Mouse (Mus musculus) heart, adult 2 months (tissue): ENCODE measurements around the gene Mov10.
A peak's percentile ranks its signal among the peaks of the same experiment; 100 is the strongest.

Experiments used
- CTCF ChIP-seq: fragments of 200-600 bp; IDR thresholded peaks from 2 replicates; pipeline ENCODE4 v1.8.1; 2022; ENCODE audit warnings: antibody characterized with exemption, mild to moderate bottlenecking, moderate library complexity
- POLR2A ChIP-seq: fragments of 200-500 bp; IDR thresholded peaks from 2 replicates; pipeline ENCODE4 v1.6.1; 2011; ENCODE audit warnings: mild to moderate bottlenecking, low read depth, low read length, control low read depth; ENCODE audit not compliant: insufficient read depth

DNA sequence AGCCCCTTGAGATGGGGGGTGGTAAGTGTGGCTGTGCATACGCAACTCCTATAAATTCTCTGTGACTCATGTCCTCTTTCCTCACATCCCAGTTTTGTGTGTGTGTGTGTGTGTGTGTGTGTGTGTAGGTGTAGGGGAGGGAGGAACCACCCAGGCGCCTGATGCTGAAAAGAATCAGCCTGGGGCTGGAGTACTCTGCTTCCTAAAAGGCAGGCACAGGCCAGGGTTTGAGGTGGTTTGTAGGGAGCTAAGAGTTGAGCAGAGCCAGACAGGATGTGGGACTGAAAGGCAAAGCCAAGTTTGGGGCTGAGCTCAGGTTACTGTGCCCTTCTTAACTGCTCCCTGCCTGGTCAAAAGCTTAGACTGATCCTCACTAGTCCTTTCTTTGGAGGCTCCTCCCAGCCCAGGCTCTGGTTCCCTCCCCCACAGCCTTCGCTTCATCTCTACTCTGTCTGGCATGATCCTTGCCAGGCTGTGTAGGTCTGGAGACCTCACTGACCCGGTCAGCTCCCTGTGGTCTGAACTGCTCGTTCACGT is 27.9 kb downstream of the Mov10 start:
- TF ChIP-seq POLR2A (peak; percentile 41; the same call in 1 of the 2 replicates), CTCF (no peak)
